Mouse (Mus musculus) layer of hippocampus, postnatal 10 days (tissue): Measurements from ENCODE around the gene Rsph3b. TPM values are rescaled to one million over a fixed set of nuclear protein-coding genes. Genes with fewer than 3 reads are reported as not detected.

Experiments
- DNase-seq, 2 experiments: peaks; one replicate each; pipeline ENCODE4 v3.0.0; 2021; ENCODE audit warnings: low spot score in 2 of 2
- microRNA-seq, 2 experiments: library from miRNA; unstranded; fragments of <30 nt; microRNA quantifications; one replicate each; pipeline ENCODE4 v1.2.0; 2021
- total RNA-seq, 2 experiments: library from RNA; stranded (reverse); gene quantifications; 2 replicates each; pipeline ENCODE4 v1.2.3; 2021

The Rsph3b gene
- total RNA-seq, 2 experiments from 2014 or later = 34.3 to 34.7 TPM

GRCm38 (mm10) chr17:6866576-6866975 lies 81.9 kb downstream of the Rsph3b start:
- DNase-seq = no peak

GRCm38 (mm10) chr17:6865580-6865979 lies 82.9 kb downstream of the Rsph3b start:
- no peak for DNase-seq

- DNase-seq = no peak
Measured at GRCm38 (mm10) chr17:6864869-6865268, 83.6 kb downstream of the Rsph3b start.

- no peak for DNase-seq
Measured at GRCm38 (mm10) chr17:6863521-6863920, 85.0 kb downstream of the Rsph3b start.

- DNase-seq = no peak
Measured at GRCm38 (mm10) chr17:6862040-6862780, 86.3 kb downstream of the Rsph3b start.

GRCm38 (mm10) chr17:6861181-6862039 lies 87.1 kb downstream of the Rsph3b start:
- DNase-seq = peak; percentile 77 to 78

GRCm38 (mm10) chr17:6860491-6860897 lies 88.0 kb downstream of the Rsph3b start:
- DNase-seq = peak; percentile 23 to 47

GRCm38 (mm10) chr17:6860067-6860466 lies 88.4 kb downstream of the Rsph3b start:
- DNase-seq = no peak

Small RNAs within 50 kb of the gene (microRNA-seq; reads per million reads assigned to microRNA genes)
- gene Mir692-1 = 0 reads per million in 2 experiments

Other genes starting within 250 kb of the Rsph3b start
- gene Ezr, start 165.9 kb downstream of the Rsph3b start, total RNA-seq = 10 to 100 TPM; 51.0 to 56.6 TPM
- gene Tagap1, start 12.5 kb upstream of the Rsph3b start, total RNA-seq = 10 to 100 TPM; 22.1 to 22.3 TPM
- 10 to 100 TPM; 41.0 to 49.7 TPM for gene Rnaset2b, start 22.0 kb upstream of the Rsph3b start, total RNA-seq
- gene Gm49721, start 30.2 kb upstream of the Rsph3b start, total RNA-seq = under 1 TPM; 0.34 to 0.36 TPM
- 1 to 10 TPM; 1.2 TPM for gene Gm1604a, start 76.9 kb upstream of the Rsph3b start, total RNA-seq
- gene Rps6ka2, start 221.4 kb upstream of the Rsph3b start, total RNA-seq = 10 to 100 TPM; 27.0 to 27.4 TPM